In genomic region chrX:98856046-98856445, GRCm38 (mm10) we compare ENCODE assay signal across 16 mouse cellular contexts. TPM values are rescaled to one million over a fixed set of nuclear protein-coding genes. Genes with fewer than 3 reads are reported as not detected.
DNase-seq lines count a peak whose midpoint lies in the region; ATAC-seq lines count a peak whose summit lies in the region.
"Had no signal": no experiment of that assay in that cellular context is flagged by ENCODE, and none has a peak within 500 bp of the region (broad histone marks: within the 10 kb centered on the region; RNA-seq: fewer than 3 reads in every experiment).

No protein-coding gene starts in this region.

- WGBS in midbrain, embryonic 13.5 days, result 94% methylated on average over 2 of the region's 2 CpGs
- 88% methylated on average over 2 of the region's 2 CpGs for WGBS in hindbrain, embryonic 13.5 days

- ATAC-seq in midbrain, embryonic 13.5 days, result no peak
- ATAC-seq in hindbrain, embryonic 13.5 days (ENCODE audit: low FRiP score), result no peak

- H3K27me3 ChIP-seq in midbrain, embryonic 13.5 days, result peaks cover 3% of the 10 kb centered on the region; the same call in 1 of the 2 replicates
- no peaks in the 10 kb centered on the region for H3K27me3 ChIP-seq in hindbrain, embryonic 13.5 days
- H3K27me3 ChIP-seq: hindbrain, embryonic 15.5 days; liver, embryonic 13.5 days; stomach, embryonic 15.5 days had no signal

- H3K4me1 ChIP-seq in midbrain, embryonic 13.5 days (replicated peaks), result no peaks in the 10 kb centered on the region
- no peaks in the 10 kb centered on the region for H3K4me1 ChIP-seq in hindbrain, embryonic 13.5 days (replicated peaks)
- H3K4me1 ChIP-seq: hindbrain, embryonic 15.5 days; liver, embryonic 13.5 days; neural tube, embryonic 13.5 days; stomach, embryonic 15.5 days had no signal

- H3K4me3 ChIP-seq in midbrain, embryonic 13.5 days (replicated peaks), result no peak overlapping the region
- H3K4me3 ChIP-seq in hindbrain, embryonic 13.5 days, result no peak overlapping the region
- H3K4me3 ChIP-seq: hindbrain, embryonic 15.5 days; liver, embryonic 13.5 days; neural tube, embryonic 13.5 days; stomach, embryonic 15.5 days had no signal

- no peak overlapping the region for H3K4me2 ChIP-seq in midbrain, embryonic 13.5 days (replicated peaks)
- H3K4me2 ChIP-seq in hindbrain, embryonic 13.5 days, result no peak overlapping the region
- H3K4me2 ChIP-seq: hindbrain, embryonic 15.5 days; liver, embryonic 13.5 days; midbrain, embryonic 11.5 days; neural tube, embryonic 13.5 days; stomach, embryonic 15.5 days had no signal

- DNase-seq in heart, adult 11 months, result peak; percentile 94
- no peak for DNase-seq in heart, postnatal 4 days
- DNase-seq in urinary bladder, postnatal 14 days (ENCODE audit: low spot score), result peak; percentile 41
- no peak for DNase-seq in urinary bladder, adult 2 months (ENCODE audit: low spot score)
- peak; percentile 19 to 38 for DNase-seq in heart, adult 9 months (ENCODE audit: low spot score in 2 of 2)
- no peak for DNase-seq in natural killer cell, adult 2 months (ENCODE audit: low spot score in 2 of 2)
- DNase-seq: cerebellum, adult 9-11 months; liver, embryonic 13.5 days; right cerebral cortex, postnatal 25 days had no signal

- no peak overlapping the region for H3K27ac ChIP-seq in midbrain, embryonic 13.5 days
- H3K27ac ChIP-seq in hindbrain, embryonic 13.5 days, result no peak overlapping the region
- H3K27ac ChIP-seq: hindbrain, embryonic 15.5 days; liver, embryonic 13.5 days; neural tube, embryonic 13.5 days; stomach, embryonic 15.5 days had no signal

- H3K36me3 ChIP-seq in midbrain, embryonic 13.5 days, result no peaks in the 10 kb centered on the region
- H3K36me3 ChIP-seq in hindbrain, embryonic 13.5 days, result no peaks in the 10 kb centered on the region
- H3K36me3 ChIP-seq: hindbrain, embryonic 15.5 days; liver, embryonic 13.5 days; neural tube, embryonic 13.5 days; stomach, embryonic 15.5 days had no signal

- H3K9me3 ChIP-seq in midbrain, embryonic 13.5 days, result no peaks in the 10 kb centered on the region
- H3K9me3 ChIP-seq in hindbrain, embryonic 13.5 days, result no peaks in the 10 kb centered on the region
- H3K9me3 ChIP-seq: hindbrain, embryonic 15.5 days; liver, embryonic 13.5 days; neural tube, embryonic 13.5 days; stomach, embryonic 15.5 days had no signal

- H3K9ac ChIP-seq in midbrain, embryonic 13.5 days (replicated peaks), result no peak overlapping the region
- H3K9ac ChIP-seq in hindbrain, embryonic 13.5 days, result no peak overlapping the region
- H3K9ac ChIP-seq: hindbrain, embryonic 15.5 days; liver, embryonic 13.5 days; neural tube, embryonic 13.5 days; stomach, embryonic 15.5 days had no signal

RNA-seq across cellular contexts. Expression of gene Ophn1, which starts 34.8 kb away (rescaled TPM):
- total RNA-seq in heart, postnatal 4 days (2021), result 10 to 100 TPM in 1 of 2 experiments, 1 to 10 TPM in 1; 9.3 to 11.1 TPM
- 10.7 and 11.6 TPM in 2 replicates for polyA plus RNA-seq in urinary bladder, adult 2 months (2012; rRNA removed)
- polyA plus RNA-seq in midbrain, embryonic 13.5 days (2015; fragmentation: Nextera tagmentation; extraction: Ambion mirVana), result 41.8 and 43.8 TPM in 2 replicates
- 44.0 and 45.8 TPM in 2 replicates for polyA plus RNA-seq in hindbrain, embryonic 13.5 days (2015; fragmentation: Nextera tagmentation; extraction: Ambion mirVana)
- total RNA-seq: MEL had no signal

Comparison
In these comparisons a context has a peak if more than half of its experiments do, and no peak if none do; other contexts are left out.
1. DNase-seq: peak in heart, adult 11 months (single experiment), urinary bladder, postnatal 14 days (single experiment) and heart, adult 9 months (2 of 2); none in heart, postnatal 4 days (single experiment), urinary bladder, adult 2 months (single experiment) and natural killer cell, adult 2 months (0 of 2).